Mouse (Mus musculus) spleen, embryonic (tissue): Measurements from ENCODE around the gene Mapk1ip1l.

ENCODE experiments used
- CTCF ChIA-PET: fragments of 350-600 bp; sonication (Branson Sonifier 250); formaldehyde crosslinking; loops from one replicate; lab custom pipeline; 2022; lab: Charles Lee

Mapk1ip1l gene

GRCm38 (mm10) chr14:47354948-47355347 lies 56.9 kb downstream of the Mapk1ip1l start:
- CTCF ChIA-PET, result no interaction called here

DNA sequence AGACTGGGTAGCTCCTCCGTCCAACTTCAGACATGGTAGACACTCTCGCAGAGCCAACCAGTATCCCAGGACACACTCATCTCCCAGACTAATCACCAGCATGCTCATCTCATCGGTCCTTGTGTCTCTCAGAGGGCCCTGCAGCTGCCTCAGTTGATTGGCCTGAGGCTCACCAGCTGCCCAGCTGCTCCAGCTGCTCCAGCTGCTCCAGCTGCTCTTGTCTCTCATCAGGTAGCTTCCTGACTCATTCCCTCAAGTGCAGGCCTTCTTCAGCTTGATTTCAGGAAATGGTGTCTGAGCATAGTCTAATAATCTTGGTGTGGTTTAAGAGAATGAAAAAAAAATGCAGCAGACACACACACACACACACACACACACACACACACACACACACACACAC lies 58.6 kb downstream of the Mapk1ip1l start:
- CTCF ChIA-PET, result interaction anchor here (0.7 kb wide), 1 partner anchor 19 kb away, joined by 4 read pairs; no protein-coding TSS in a partner anchor

DNA sequence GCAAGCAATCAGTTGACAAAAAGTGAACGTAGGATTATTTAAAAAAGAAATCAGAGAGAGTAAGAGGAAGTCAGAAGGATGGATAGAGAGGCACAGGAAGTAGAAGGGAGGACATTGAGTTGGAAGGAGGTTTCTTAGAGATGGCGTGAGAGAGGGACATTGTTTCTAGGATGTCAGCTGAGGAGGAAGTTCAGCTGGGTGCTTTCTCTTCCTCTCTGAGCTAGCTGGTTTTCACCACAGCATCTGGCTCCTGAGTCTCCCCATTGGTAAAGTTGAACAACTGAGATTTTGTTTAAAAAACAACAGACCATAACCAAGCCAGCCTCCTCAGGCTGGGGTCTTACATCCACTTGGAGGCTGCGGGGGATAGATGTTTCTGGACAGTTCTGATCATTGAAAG lies 61.5 kb downstream of the Mapk1ip1l start:
- CTCF ChIA-PET, result no interaction called here

DNA sequence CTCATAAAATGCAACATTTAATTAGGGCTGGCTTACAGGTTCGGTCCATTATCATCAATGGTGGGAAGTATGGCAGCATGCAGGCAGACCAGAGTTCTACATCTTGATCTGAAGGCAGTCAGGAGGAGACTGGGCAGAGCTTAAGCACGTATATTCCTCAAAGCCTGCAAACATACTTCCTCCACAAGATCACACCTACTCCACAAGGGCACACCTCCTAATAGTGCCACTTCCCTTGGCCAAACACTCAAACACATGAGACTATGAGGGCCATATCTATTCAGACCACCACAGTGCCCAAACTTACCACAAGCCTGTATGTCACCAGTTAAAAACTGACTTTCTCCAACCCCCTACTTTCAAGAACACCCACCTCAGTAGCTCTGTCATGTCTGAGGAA lies 63.4 kb downstream of the Mapk1ip1l start:
- CTCF ChIA-PET, result no interaction called here

DNA sequence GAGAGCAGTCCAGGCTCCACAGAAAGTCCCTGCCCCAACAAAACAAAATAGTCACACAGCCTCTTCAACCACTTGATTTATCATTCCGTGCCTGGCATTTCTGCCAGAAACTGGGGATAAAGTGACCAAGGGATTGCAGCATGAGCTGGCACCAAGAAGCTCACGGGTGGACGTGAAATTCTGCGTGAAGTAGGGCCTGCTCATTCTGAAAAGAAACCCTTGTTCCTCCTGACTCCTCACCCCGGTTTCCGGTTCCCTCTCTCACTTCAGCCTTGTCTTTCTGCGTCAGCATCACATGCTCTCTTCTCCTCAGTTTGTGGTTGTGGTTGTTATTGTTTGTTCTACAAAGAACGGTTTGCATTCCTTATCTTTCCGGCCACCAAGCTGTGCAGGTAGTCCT lies 63.8 kb downstream of the Mapk1ip1l start:
- CTCF ChIA-PET, result no interaction called here

DNA sequence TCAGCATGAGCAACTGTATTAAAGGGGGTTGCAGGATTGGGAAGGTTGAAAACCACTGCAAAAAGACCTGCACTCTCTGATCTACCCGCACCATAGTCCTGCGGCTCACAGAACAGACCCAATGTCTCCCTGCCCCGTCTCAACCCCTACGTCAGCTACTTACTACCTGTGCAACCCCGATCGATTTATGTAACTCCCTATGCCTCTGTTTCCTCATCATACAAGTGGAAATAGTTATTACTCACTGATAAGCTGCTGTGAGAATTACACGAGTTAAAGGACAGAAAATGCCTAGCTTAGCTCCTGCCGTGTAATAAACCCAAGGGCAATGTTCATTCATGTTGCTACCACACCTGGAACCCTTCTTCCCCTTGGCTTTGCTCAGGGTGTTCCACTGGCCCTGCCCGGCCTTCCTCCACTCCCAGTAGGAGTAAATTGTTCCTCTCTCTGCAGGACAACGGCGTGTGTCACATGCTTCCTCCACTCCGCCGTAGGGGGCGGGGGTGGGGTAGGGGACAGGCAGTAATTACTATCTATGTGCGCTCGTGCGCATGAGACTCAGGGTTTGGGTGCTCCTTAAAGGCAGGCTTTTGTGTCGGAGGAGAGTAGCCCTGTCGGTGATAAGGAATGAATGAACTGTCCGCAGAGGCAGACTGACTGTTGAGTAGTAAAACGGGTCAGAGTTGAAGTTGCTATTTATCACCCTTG lies 66.8 kb downstream of the Mapk1ip1l start:
- CTCF ChIA-PET, result no interaction called here

DNA sequence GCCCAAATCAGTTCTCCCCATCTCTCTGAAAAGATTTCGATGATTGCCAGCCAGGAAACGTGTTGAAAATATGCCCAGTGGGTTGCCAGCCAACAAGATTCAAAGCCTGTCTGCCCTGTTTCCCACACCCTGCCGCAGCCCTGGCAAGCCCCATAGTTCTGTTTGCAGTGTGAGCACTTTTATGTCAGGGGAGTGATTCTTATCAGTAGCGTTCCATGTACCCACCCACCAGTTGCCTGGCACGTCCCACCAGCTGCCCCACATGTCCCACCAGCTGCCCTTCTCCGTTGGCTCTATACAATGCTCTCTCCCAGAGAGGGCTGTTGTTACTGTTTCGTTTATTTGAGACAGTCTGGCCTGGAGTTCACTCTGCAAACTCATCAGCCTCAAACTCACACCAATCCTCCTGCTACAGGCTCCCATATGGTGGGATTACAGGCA lies 68.8 kb downstream of the Mapk1ip1l start:
- CTCF ChIA-PET, result no interaction called here

DNA sequence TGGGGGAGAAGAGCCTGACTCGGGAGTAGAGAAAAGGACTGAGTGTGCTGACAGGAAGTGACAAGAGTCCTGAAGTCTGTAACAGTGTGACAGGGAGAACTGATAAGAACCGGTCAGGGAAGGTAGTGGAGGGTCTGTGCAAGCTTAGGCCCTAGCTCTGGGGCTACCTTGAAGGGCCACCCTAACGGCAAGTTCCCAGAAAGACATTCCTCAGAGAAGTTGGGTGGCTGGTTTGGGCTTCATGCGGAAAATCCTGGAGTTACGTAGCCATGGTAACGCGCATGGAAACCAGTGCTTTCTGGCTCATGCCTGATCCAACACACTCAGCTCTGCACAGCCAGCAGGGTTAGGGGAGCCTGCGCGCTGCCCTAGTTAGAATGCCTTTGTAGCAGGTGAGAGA lies 69.4 kb downstream of the Mapk1ip1l start, which contains the start of gene Lgals3:
Gene Lgals3 (plus strand): TSS at position 291 of the 400 bp plus-strand sequence.
- CTCF ChIA-PET, result no interaction called here

DNA sequence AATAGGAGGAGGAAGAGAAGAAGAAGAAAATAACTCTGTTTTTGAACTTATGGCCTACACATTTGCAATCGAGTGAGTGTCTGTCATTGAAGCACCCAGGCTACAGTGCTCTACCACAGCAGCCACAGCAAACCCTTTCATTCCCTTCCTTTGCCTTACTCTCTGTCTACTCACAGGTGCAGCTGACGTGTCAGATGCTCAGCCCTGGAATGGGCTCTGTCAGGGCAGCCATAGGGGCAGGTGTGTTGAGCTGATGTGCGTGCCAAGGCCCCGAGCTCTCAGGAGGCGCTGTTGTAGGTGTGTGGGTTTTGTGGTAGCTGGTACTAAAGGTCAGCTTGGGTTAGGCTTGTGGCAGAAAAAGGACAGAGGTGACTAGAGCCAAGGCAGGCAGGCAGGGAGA lies 71.7 kb downstream of the Mapk1ip1l start:
- CTCF ChIA-PET, result no interaction called here

- CTCF ChIA-PET, result no interaction called here
Measured at GRCm38 (mm10) chr14:47370790-47371189, 72.7 kb downstream of the Mapk1ip1l start.

DNA sequence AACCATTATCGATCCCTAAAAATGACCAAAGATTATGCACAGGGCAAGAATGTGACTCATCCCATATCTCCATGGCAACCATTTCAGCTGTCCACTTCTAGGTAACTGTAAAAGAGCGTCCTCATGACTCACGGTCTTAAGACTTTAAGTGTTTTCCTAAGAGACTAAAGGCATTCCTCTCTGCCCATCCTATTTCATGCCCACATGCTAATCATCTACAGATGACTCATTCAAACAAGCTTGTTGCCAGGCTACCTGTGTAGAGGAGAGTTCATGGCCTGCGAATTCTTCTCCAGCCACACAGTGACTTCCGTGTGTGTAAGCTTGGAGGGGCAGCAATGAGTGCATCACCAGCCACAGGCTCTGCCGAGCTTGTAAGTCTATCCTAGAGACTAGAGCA lies 73.6 kb downstream of the Mapk1ip1l start:
- CTCF ChIA-PET, result no interaction called here
